Mouse (Mus musculus): ENCODE results near the gene Cxcl2.

DNA sequence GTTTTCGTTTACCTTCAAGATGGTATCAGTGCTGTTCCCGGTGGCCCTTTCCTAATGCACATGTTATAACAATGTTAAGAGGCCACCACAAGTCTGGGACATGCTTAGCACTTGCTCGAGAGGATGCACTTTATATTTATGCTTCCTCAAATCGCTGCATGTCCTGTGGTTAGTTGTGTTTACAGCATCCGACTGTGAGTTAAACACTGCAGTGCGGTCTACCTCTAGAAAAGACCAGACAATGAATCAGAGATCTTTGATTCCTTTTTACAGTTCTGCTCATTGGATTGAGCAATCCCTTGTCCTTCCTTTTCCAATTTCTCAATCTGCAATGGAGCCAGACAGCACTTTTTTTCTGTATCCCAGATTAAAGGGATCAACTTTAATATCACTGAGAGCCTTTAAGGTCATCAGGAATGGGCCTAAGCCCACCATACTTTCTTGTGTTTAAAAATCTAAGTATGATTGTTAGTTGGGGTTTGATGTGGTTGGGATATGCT is 41.7 kb upstream of the Cxcl2 start:
- TF ChIP-seq TAL1 (IDR thresholded peaks at IDR 0.05; ENCODE audit: low read length) (no peak), GATA1 (IDR thresholded peaks at IDR 0.05; ENCODE audit: low read length) (no peak)
